Mouse (Mus musculus): ENCODE data around the gene 4933427D14Rik. TPM values are rescaled to one million over a fixed set of nuclear protein-coding genes. Genes with fewer than 3 reads are reported as not detected.

Gene 4933427D14Rik
- polyA plus RNA-seq, 1 experiment from 2014 or later: 30.1 TPM

- H3K36me3 ChIP-seq: peaks cover 66% of the 10 kb centered on the region
- peaks cover 10% of the 10 kb centered on the region for H3K4me1 ChIP-seq
- no peaks in the 10 kb centered on the region for H3K9me3 ChIP-seq
- H3K9ac ChIP-seq (replicated peaks): no peak overlapping the region
- H3K27me3 ChIP-seq: no peaks in the 10 kb centered on the region
- WGBS: 90% methylated on average over 4 of the region's 4 CpGs
- no peak for ATAC-seq (ENCODE audit: low FRiP score, low read depth)
- no peak overlapping the region for H3K4me2 ChIP-seq (replicated peaks)
- no peak overlapping the region for H3K4me3 ChIP-seq
- H3K27ac ChIP-seq (replicated peaks): no peak overlapping the region
Observed at GRCm38 (mm10) chr11:72155981-72156428, 51.3 kb downstream of the 4933427D14Rik start.

GRCm38 (mm10) chr11:72155186-72155980, 51.9 kb downstream of the 4933427D14Rik start:
- WGBS: 66% methylated on average over 11 of the region's 11 CpGs
- ATAC-seq (ENCODE audit: low FRiP score, low read depth): no peak
- Histone ChIP-seq H3K9me3 (no peaks in the 10 kb centered on the region), H3K4me1 (peaks cover 10% of the 10 kb centered on the region), H3K36me3 (peaks cover 64% of the 10 kb centered on the region), H3K27ac (replicated peaks) (peak overlapping the region; percentile 70), H3K9ac (replicated peaks) (no peak overlapping the region), H3K4me2 (replicated peaks) (no peak overlapping the region), H3K4me3 (no peak overlapping the region), H3K27me3 (no peaks in the 10 kb centered on the region)

- WGBS: 81% methylated on average over 12 of the region's 12 CpGs
- no peaks in the 10 kb centered on the region for H3K9me3 ChIP-seq
- ATAC-seq (ENCODE audit: low FRiP score, low read depth): no peak
- no peaks in the 10 kb centered on the region for H3K27me3 ChIP-seq
- H3K27ac ChIP-seq (replicated peaks): no peak overlapping the region
- H3K4me2 ChIP-seq (replicated peaks): no peak overlapping the region
- no peak overlapping the region for H3K9ac ChIP-seq (replicated peaks)
- peaks cover 16% of the 10 kb centered on the region for H3K4me1 ChIP-seq
- H3K4me3 ChIP-seq: no peak overlapping the region
- peaks cover 50% of the 10 kb centered on the region for H3K36me3 ChIP-seq
Observed at GRCm38 (mm10) chr11:72153122-72153862, 54.0 kb downstream of the 4933427D14Rik start.

- H3K4me1 ChIP-seq: peaks cover 22% of the 10 kb centered on the region
- H3K9me3 ChIP-seq: no peaks in the 10 kb centered on the region
- WGBS: 64% methylated on average over 2 of the region's 2 CpGs
- no peak overlapping the region for H3K27ac ChIP-seq (replicated peaks)
- no peaks in the 10 kb centered on the region for H3K27me3 ChIP-seq
- no peak overlapping the region for H3K9ac ChIP-seq (replicated peaks)
- H3K4me3 ChIP-seq: no peak overlapping the region
- ATAC-seq (ENCODE audit: low FRiP score, low read depth): no peak
- peaks cover 31% of the 10 kb centered on the region for H3K36me3 ChIP-seq
- H3K4me2 ChIP-seq (replicated peaks): no peak overlapping the region
Observed at GRCm38 (mm10) chr11:72151120-72151519, 56.1 kb downstream of the 4933427D14Rik start.

GRCm38 (mm10) chr11:72147910-72148309, 59.3 kb downstream of the 4933427D14Rik start:
- Histone ChIP-seq H3K27ac (replicated peaks) (peak overlapping the region; percentile 25; the same call in 1 of the 2 replicates), H3K4me2 (replicated peaks) (no peak overlapping the region), H3K9ac (replicated peaks) (no peak overlapping the region), H3K4me1 (peaks cover 17% of the 10 kb centered on the region), H3K4me3 (no peak overlapping the region), H3K36me3 (peaks cover 8% of the 10 kb centered on the region), H3K27me3 (peaks cover 12% of the 10 kb centered on the region; the same call in 1 of the 2 replicates), H3K9me3 (no peaks in the 10 kb centered on the region)
- peak; percentile 58 for ATAC-seq (ENCODE audit: low FRiP score, low read depth)
- WGBS: 14% methylated on average over 3 of the region's 3 CpGs

- peaks cover 21% of the 10 kb centered on the region for H3K4me1 ChIP-seq
- WGBS: 90% methylated on average over 1 of the region's 1 CpGs
- 0 out of 2 replicates have a peak, but pooled peaks cover 5% of the 10 kb centered on the region for H3K36me3 ChIP-seq
- no peak overlapping the region for H3K4me2 ChIP-seq (replicated peaks)
- ATAC-seq (ENCODE audit: low FRiP score, low read depth): no peak
- no peaks in the 10 kb centered on the region for H3K9me3 ChIP-seq
- H3K27me3 ChIP-seq: peaks cover 17% of the 10 kb centered on the region; the same call in 1 of the 2 replicates
- no peak overlapping the region for H3K4me3 ChIP-seq
- H3K27ac ChIP-seq (replicated peaks): no peak overlapping the region
- H3K9ac ChIP-seq (replicated peaks): no peak overlapping the region
Observed at GRCm38 (mm10) chr11:72145877-72146248, 61.4 kb downstream of the 4933427D14Rik start.

GRCm38 (mm10) chr11:72145182-72145876, 61.9 kb downstream of the 4933427D14Rik start:
- Histone ChIP-seq H3K4me2 (replicated peaks) (no peak overlapping the region), H3K27me3 (peaks cover 17% of the 10 kb centered on the region; the same call in 1 of the 2 replicates), H3K4me3 (no peak overlapping the region), H3K9me3 (no peaks in the 10 kb centered on the region), H3K36me3 (0 out of 2 replicates have a peak, but pooled peaks cover 5% of the 10 kb centered on the region), H3K27ac (replicated peaks) (no peak overlapping the region), H3K4me1 (peaks cover 21% of the 10 kb centered on the region), H3K9ac (replicated peaks) (no peak overlapping the region)
- no peak for ATAC-seq (ENCODE audit: low FRiP score, low read depth)
- WGBS: 6% methylated on average over 2 of the region's 2 CpGs

GRCm38 (mm10) chr11:72142889-72143288, 64.4 kb downstream of the 4933427D14Rik start:
- Histone ChIP-seq H3K36me3 (no peaks in the 10 kb centered on the region), H3K27me3 (peaks cover 30% of the 10 kb centered on the region), H3K4me2 (replicated peaks) (no peak overlapping the region), H3K4me1 (peaks cover 11% of the 10 kb centered on the region), H3K4me3 (no peak overlapping the region), H3K9me3 (no peaks in the 10 kb centered on the region), H3K27ac (replicated peaks) (no peak overlapping the region), H3K9ac (replicated peaks) (no peak overlapping the region)
- no peak for ATAC-seq (ENCODE audit: low FRiP score, low read depth)
- 37% methylated on average over 10 of the region's 10 CpGs for WGBS

GRCm38 (mm10) chr11:72140198-72140597, 67.1 kb downstream of the 4933427D14Rik start:
- H3K4me1 ChIP-seq: peaks cover 18% of the 10 kb centered on the region
- 80% methylated on average over 6 of the region's 6 CpGs for WGBS
- H3K9ac ChIP-seq (replicated peaks): no peak overlapping the region
- peaks cover 53% of the 10 kb centered on the region for H3K27me3 ChIP-seq
- ATAC-seq (ENCODE audit: low FRiP score, low read depth): no peak
- H3K9me3 ChIP-seq: no peaks in the 10 kb centered on the region
- H3K4me3 ChIP-seq: no peak overlapping the region
- no peak overlapping the region for H3K4me2 ChIP-seq (replicated peaks)
- H3K27ac ChIP-seq (replicated peaks): no peak overlapping the region
- H3K36me3 ChIP-seq: no peaks in the 10 kb centered on the region

GRCm38 (mm10) chr11:72136231-72136982, 70.9 kb downstream of the 4933427D14Rik start:
- Histone ChIP-seq H3K36me3 (no peaks in the 10 kb centered on the region), H3K4me3 (peak overlapping the region; percentile 75), H3K9me3 (no peaks in the 10 kb centered on the region), H3K27ac (replicated peaks) (no peak overlapping the region), H3K27me3 (peaks cover 83% of the 10 kb centered on the region), H3K9ac (replicated peaks) (peak overlapping the region; percentile 79), H3K4me2 (replicated peaks) (peak overlapping the region; percentile 99), H3K4me1 (peaks cover 21% of the 10 kb centered on the region)
- ATAC-seq (ENCODE audit: low FRiP score, low read depth): no peak
- 21% methylated on average over 11 of the region's 11 CpGs for whole genome bisulfite sequencing
